Mouse (Mus musculus): ENCODE data around the gene Nckap5.

DNA sequence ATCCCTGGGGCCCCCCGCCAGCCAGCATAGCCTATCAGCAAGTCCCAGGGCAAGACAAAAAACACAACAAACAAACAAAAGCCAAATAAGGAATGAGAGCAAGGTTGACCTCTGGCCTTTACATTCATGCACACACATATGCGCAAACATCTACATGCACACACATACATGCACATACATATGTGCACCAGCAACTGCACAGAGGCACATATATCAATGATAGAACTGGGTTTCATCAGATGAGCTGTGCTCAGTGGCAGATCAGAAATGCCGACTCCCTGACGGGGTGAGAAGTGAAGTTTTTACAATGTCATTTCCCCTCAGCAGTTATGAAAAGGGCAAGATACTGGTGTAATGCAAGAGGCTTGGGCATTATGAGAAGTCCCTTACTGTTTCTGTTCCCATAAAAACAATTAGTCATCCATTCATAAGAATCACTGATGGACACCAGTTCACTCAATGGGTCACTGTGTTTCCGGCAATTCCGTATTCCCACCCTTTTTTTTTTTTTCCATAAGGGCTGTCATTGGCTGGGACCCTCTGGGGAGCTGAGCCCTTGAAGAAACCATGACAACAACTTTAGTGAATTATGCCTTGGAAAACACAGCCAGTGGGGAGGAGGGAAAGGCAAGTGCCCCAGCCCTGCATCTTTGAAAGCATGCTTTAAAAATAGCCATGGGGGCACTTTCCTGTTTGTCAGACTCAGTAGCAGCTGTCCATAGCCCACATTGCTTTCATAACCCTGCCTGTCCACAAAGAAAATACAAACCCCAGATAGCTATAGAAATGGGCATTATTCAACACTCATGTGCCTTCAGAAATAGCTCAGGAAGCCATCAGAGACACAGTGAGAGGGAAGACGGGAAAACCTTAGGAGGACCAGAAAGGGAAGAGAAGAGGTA, 170.2 kb downstream of the Nckap5 start:
- TF ChIP-seq CTCF (IDR thresholded peaks at IDR 0.05; ENCODE audit: insufficient read depth, low read length) (no peak), POLR2A (IDR thresholded peaks at IDR 0.05; ENCODE audit: borderline replicate concordance, extremely low read depth, low read depth, low read length) (no peak)
